Mouse (Mus musculus): Measurements from ENCODE around the gene Il4. TPM values are rescaled to one million over a fixed set of nuclear protein-coding genes. Genes with fewer than 3 reads are reported as not detected.

The Il4 gene
- polyA plus RNA-seq, 1 experiment: not detected

DNA sequence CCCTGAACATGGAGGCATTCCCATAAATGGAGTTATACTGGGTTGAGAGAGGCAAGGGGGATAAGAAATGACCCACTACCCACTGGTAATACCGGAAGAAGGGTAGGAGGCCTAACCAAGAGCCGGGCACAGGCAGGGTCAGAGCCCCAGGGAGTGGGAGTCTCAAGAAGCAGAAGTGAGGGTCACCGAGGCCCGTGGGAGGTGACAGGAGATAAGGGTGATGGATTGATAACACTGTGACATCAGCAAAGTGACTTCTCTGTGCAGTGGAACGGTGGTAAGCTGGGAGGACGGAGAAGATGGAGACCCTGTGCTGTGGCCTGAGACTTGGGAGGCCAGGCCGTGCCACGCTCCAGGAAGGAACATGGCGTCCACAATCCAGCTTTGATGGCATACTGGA lies 5.1 kb upstream of the Il4 start:
- H3K27ac ChIP-seq (ENCODE audit: insufficient read depth, low read depth, low read length): no peak overlapping the region
- no peaks in the 10 kb centered on the region for H3K27me3 ChIP-seq (replicated peaks; ENCODE audit: control insufficient read depth, insufficient read depth, low read length)
- TF ChIP-seq CTCF (conservative IDR thresholded peaks at IDR 0.05; ENCODE audit: insufficient read depth, insufficient read length, low read depth, low read length) (no peak), POLR2A (IDR thresholded peaks at IDR 0.05; ENCODE audit: low read depth, low read length) (no peak)
- WGBS: 82% methylated on average over 9 of the region's 9 CpGs
- no peak for DNase-seq
- no peaks in the 10 kb centered on the region for H3K4me1 ChIP-seq (ENCODE audit: control insufficient read depth, insufficient read depth, low read length)
- H3K36me3 ChIP-seq (ENCODE audit: control insufficient read depth, insufficient read depth, low read length): no peaks in the 10 kb centered on the region
- H3K4me3 ChIP-seq (ENCODE audit: insufficient read depth, low read depth, low read length): no peak overlapping the region

DNA sequence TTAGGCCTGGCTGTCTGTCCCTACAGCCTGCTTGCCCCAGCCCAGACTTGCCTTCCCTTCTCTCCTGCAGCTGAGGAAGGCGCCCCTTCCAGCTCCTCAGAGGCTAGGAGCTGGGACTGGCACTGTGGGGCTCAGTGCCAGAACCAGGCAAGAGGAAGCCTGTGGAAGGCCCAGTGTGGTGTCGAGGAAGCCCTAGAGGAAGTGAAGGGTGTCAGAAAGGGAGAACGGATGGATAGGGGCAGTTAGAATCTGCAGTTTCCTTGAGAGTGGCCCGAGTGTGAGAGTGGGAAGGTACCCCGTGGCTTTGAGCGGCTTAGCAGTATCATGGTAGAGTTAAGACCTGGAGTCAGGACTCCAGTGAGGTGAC lies 4.0 kb upstream of the Il4 start:
- Histone ChIP-seq H3K4me3 (ENCODE audit: insufficient read depth, low read depth, low read length) (no peak overlapping the region), H3K36me3 (ENCODE audit: control insufficient read depth, insufficient read depth, low read length) (no peaks in the 10 kb centered on the region), H3K27ac (ENCODE audit: insufficient read depth, low read depth, low read length) (no peak overlapping the region), H3K4me1 (ENCODE audit: control insufficient read depth, insufficient read depth, low read length) (no peaks in the 10 kb centered on the region), H3K27me3 (replicated peaks; ENCODE audit: control insufficient read depth, insufficient read depth, low read length) (no peaks in the 10 kb centered on the region)
- DNase-seq: no peak
- TF ChIP-seq CTCF (conservative IDR thresholded peaks at IDR 0.05; ENCODE audit: insufficient read depth, insufficient read length, low read depth, low read length): no peak
- TF ChIP-seq POLR2A (IDR thresholded peaks at IDR 0.05; ENCODE audit: low read depth, low read length): no peak
- WGBS: 68% methylated on average over 6 of the region's 6 CpGs

DNA sequence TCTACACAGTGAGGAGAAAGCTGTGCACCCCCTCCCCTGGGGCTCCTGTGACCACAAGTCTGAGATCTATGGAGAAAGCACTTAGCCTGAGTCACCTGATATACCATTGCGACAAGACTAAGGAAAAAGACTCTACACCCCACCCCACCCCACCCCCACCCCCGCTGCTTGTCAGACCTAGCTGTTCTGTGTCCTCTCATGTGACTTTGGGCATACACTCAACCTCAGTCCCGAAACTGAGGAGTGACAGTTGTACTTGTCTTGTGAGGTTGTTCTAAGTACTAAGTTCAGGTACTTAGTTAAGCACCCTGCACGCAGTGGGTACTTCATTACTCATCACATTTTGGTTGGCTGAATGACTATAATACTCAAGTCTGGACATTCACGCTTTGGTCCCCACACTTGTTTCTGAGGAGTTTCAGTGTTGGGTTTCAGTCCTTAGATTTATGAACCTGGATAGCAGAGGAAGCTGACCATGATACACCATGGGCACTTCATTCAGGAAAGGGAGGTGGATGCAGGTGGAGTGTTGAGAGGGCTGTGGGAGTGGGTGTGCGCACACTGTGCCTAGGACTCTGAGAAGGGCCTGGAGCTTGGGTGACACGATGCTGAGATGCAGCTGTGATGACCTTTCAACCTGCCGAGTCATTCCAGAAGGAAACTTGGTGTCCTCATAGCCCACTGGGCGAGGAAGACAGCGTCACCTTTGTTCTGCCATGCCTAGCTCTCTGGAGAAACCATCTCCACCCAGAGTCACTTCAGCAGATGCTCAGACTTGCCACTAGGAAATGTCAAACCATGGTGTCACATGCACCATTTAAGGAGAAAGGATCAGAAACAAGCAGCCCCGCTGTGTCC lies 3.3 kb upstream of the Il4 start:
- no peak overlapping the region for H3K4me3 ChIP-seq (ENCODE audit: insufficient read depth, low read depth, low read length)
- 77% methylated on average over 11 of the region's 11 CpGs for WGBS

DNA sequence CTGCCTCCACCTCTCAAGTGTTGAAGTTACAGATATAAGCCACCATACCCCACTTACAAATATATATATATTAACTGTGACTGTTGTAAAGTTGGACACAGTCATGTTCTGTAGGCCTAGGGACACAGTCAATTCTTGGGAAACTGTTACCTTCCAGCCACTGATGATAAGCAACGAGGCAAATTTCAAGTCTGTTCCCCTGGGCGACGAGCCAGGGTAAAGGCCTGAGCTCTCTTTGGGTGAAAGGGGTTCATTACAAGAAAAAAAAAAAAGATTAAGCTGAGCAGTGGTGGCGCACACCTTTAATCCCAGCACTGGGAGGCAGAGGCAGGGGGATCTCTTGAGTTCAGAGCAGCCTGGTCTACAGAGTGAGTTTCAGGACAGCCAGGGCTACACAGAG lies 1.6 kb upstream of the Il4 start:
- TF ChIP-seq CTCF (conservative IDR thresholded peaks at IDR 0.05; ENCODE audit: insufficient read depth, insufficient read length, low read depth, low read length) (no peak), POLR2A (IDR thresholded peaks at IDR 0.05; ENCODE audit: low read depth, low read length) (no peak)
- WGBS: 93% methylated on average over 4 of the region's 4 CpGs
- Histone ChIP-seq H3K4me1 (ENCODE audit: control insufficient read depth, insufficient read depth, low read length) (no peaks in the 10 kb centered on the region), H3K36me3 (ENCODE audit: control insufficient read depth, insufficient read depth, low read length) (no peaks in the 10 kb centered on the region), H3K4me3 (ENCODE audit: insufficient read depth, low read depth, low read length) (no peak overlapping the region), H3K27me3 (replicated peaks; ENCODE audit: control insufficient read depth, insufficient read depth, low read length) (no peaks in the 10 kb centered on the region), H3K27ac (ENCODE audit: insufficient read depth, low read depth, low read length) (no peak overlapping the region)
- DNase-seq: no peak

More for the DNA sequence above, 3.3 kb upstream of the Il4 start:
- Histone ChIP-seq H3K4me1 (ENCODE audit: control insufficient read depth, insufficient read depth, low read length) (no peaks in the 10 kb centered on the region), H3K27ac (ENCODE audit: insufficient read depth, low read depth, low read length) (no peak overlapping the region), H3K27me3 (replicated peaks; ENCODE audit: control insufficient read depth, insufficient read depth, low read length) (no peaks in the 10 kb centered on the region), H3K36me3 (ENCODE audit: control insufficient read depth, insufficient read depth, low read length) (no peaks in the 10 kb centered on the region)
- TF ChIP-seq CTCF (conservative IDR thresholded peaks at IDR 0.05; ENCODE audit: insufficient read depth, insufficient read length, low read depth, low read length): no peak
- TF ChIP-seq POLR2A (IDR thresholded peaks at IDR 0.05; ENCODE audit: low read depth, low read length): no peak
- DNase-seq: no peak

DNA sequence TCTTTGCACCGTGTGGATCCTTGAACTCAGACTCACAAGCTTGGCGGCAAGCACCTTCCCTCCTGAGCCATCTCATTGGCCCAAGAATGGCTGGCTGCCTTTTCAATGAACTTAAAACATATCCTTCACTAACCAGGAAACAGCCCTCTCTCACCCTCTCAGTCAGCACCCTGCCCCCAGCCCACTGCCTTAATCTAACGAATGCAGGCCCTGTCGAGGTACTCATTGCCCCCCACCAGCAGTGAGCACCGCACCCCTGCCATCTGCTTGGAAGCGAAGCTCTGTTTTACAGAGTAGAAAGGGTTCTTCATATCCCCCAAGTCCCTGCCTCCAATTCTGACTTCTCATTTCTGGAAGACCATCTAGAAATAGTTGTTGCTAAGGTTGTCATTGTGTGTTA lies 959 bp upstream of the Il4 start:
- Histone ChIP-seq H3K27me3 (replicated peaks; ENCODE audit: control insufficient read depth, insufficient read depth, low read length) (no peaks in the 10 kb centered on the region), H3K36me3 (ENCODE audit: control insufficient read depth, insufficient read depth, low read length) (no peaks in the 10 kb centered on the region), H3K4me3 (ENCODE audit: insufficient read depth, low read depth, low read length) (no peak overlapping the region), H3K4me1 (ENCODE audit: control insufficient read depth, insufficient read depth, low read length) (no peaks in the 10 kb centered on the region), H3K27ac (ENCODE audit: insufficient read depth, low read depth, low read length) (no peak overlapping the region)
- 75% methylated on average over 6 of the region's 6 CpGs for WGBS
- TF ChIP-seq POLR2A (IDR thresholded peaks at IDR 0.05; ENCODE audit: low read depth, low read length): no peak
- TF ChIP-seq CTCF (conservative IDR thresholded peaks at IDR 0.05; ENCODE audit: insufficient read depth, insufficient read length, low read depth, low read length): no peak
- no peak for DNase-seq

DNA sequence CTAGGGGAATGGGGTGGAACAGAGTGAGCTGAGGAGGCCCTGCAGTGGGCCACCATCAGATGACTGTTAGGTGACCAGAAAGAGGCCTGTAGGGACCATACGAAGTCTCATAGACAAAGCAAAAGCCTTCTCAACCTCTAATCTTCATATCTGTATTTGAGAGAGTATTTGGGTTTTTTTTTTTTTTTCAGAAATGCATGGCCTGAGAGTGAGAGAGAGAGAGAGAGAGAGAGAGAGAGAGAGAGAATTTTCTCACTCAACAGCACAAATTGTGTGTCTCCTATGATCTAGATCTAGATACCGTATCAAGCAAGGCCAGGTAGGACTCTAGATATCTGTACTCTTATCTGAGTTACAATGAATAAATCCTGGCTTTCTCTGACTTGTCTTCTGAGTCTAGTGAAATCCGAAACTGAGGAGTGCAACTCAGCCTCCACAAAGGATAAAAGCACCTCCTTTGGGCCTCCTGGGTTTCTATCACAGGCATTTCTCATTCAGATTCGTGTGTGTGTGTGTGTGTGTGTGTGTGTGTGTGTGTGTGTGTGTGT lies 833 bp downstream of the Il4 start:
- Histone ChIP-seq H3K27me3 (replicated peaks; ENCODE audit: control insufficient read depth, insufficient read depth, low read length) (no peaks in the 10 kb centered on the region), H3K4me1 (ENCODE audit: control insufficient read depth, insufficient read depth, low read length) (no peaks in the 10 kb centered on the region), H3K4me3 (ENCODE audit: insufficient read depth, low read depth, low read length) (no peak overlapping the region), H3K27ac (ENCODE audit: insufficient read depth, low read depth, low read length) (no peak overlapping the region), H3K36me3 (ENCODE audit: control insufficient read depth, insufficient read depth, low read length) (no peaks in the 10 kb centered on the region)
- WGBS: 69% methylated on average over 4 of the region's 4 CpGs
- DNase-seq: no peak
- TF ChIP-seq CTCF (conservative IDR thresholded peaks at IDR 0.05; ENCODE audit: insufficient read depth, insufficient read length, low read depth, low read length): no peak
- no peak for TF ChIP-seq POLR2A (IDR thresholded peaks at IDR 0.05; ENCODE audit: low read depth, low read length)

DNA sequence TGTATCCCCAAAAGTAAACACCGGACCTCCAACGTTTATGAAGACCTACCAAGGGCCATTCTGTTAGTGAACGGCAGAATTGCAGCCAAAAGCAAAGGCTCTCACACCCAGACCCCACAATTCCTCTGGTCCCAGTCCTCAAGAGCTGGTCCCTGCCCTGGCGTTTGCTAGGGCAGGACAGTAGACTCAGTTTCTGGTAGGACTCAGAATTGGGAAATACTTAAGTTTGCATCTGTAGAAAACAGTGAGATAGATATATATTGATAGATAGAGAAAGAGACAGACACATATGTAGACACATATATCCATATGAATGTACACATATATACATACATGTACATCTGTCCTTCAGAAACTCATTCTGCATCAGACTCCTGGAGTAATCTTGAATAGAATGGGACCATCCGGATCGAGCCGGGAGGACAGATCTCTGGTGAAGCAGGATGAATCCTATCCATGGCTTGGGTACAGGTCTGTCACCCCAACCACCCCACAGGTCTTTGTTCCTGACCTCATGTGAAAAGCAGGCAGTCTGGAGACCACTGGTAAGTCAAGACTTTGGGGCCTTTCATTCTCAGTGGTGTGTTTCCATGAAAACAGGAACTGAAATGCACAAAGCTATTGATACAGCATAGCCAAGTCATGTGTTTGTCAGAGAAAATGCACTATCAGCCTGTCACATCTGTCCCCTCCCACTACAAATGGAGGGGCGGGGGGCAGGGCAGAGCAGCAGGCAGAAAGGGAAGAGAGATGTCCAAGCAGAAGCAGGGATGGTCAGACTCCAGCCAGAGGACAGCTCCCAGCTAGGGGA lies 1.5 kb downstream of the Il4 start:
- TF ChIP-seq POLR2A (IDR thresholded peaks at IDR 0.05; ENCODE audit: low read depth, low read length) (no peak), CTCF (conservative IDR thresholded peaks at IDR 0.05; ENCODE audit: insufficient read depth, insufficient read length, low read depth, low read length) (no peak)
- Histone ChIP-seq H3K36me3 (ENCODE audit: control insufficient read depth, insufficient read depth, low read length) (no peaks in the 10 kb centered on the region), H3K4me1 (ENCODE audit: control insufficient read depth, insufficient read depth, low read length) (no peaks in the 10 kb centered on the region), H3K4me3 (ENCODE audit: insufficient read depth, low read depth, low read length) (no peak overlapping the region), H3K27ac (ENCODE audit: insufficient read depth, low read depth, low read length) (no peak overlapping the region), H3K27me3 (replicated peaks; ENCODE audit: control insufficient read depth, insufficient read depth, low read length) (no peaks in the 10 kb centered on the region)
- DNase-seq: no peak
- WGBS: 78% methylated on average over 8 of the region's 8 CpGs
